Comparison of ENCODE assay signal across 21 mouse cellular contexts in genomic region chr3:46701649-46702048, GRCm38 (mm10).
DNase-seq lines count a peak whose midpoint lies in the region; ATAC-seq and TF ChIP-seq lines count a peak whose summit lies in the region.
"Had no signal": no experiment of that assay in that cellular context is flagged by ENCODE, and none has a peak within 500 bp of the region (broad histone marks: within the 10 kb centered on the region; RNA-seq: fewer than 3 reads in every experiment).

No protein-coding gene starts in this region.

- 4% methylated on average over 1 of the region's 1 CpGs for WGBS in heart, embryonic 13.5 days
- WGBS in heart, embryonic 10.5 days = 16% methylated on average over 1 of the region's 1 CpGs
- 41% methylated on average over 1 of the region's 1 CpGs for WGBS in kidney, adult 2 months

- H3K9me3 ChIP-seq in heart, embryonic 13.5 days = no peaks in the 10 kb centered on the region
- H3K9me3 ChIP-seq in heart, embryonic 10.5 days = no peaks in the 10 kb centered on the region
- H3K9me3 ChIP-seq: embryonic facial prominence, embryonic 15.5 days; G1E; limb, embryonic 15.5 days; megakaryocyte, embryonic 14.5 days had no signal

- H3K4me2 ChIP-seq in heart, embryonic 13.5 days = no peak overlapping the region
- H3K4me2 ChIP-seq: embryonic facial prominence, embryonic 15.5 days; limb, embryonic 15.5 days had no signal

- H3K9ac ChIP-seq in heart, embryonic 13.5 days = no peak overlapping the region
- H3K9ac ChIP-seq: embryonic facial prominence, embryonic 15.5 days; limb, embryonic 15.5 days; liver, postnatal 0 days had no signal

- H3K27ac ChIP-seq in heart, embryonic 13.5 days (replicated peaks) = peak overlapping the region; percentile 68; the same call in 1 of the 2 replicates
- no peak overlapping the region for H3K27ac ChIP-seq in heart, embryonic 10.5 days
- H3K27ac ChIP-seq in kidney, adult 2 months (ENCODE audit: insufficient read depth, low read depth, low read length) = no peak overlapping the region
- H3K27ac ChIP-seq: embryonic facial prominence, embryonic 15.5 days; hindbrain, postnatal 0 days; limb, embryonic 15.5 days; stomach, postnatal 0 days had no signal

- 0 out of 2 replicates have a peak, but pooled peaks have one; percentile 37 for ATAC-seq in heart, embryonic 13.5 days (ENCODE audit: extremely low read depth, insufficient number of reproducible peaks, low FRiP score, low TSS enrichment)
- ATAC-seq: forebrain, embryonic 16.5 days; hindbrain, postnatal 0 days; intestine, postnatal 0 days; liver, postnatal 0 days had no signal

- no peak overlapping the region for H3K4me3 ChIP-seq in heart, embryonic 13.5 days
- H3K4me3 ChIP-seq in heart, embryonic 10.5 days = no peak overlapping the region
- no peak overlapping the region for H3K4me3 ChIP-seq in kidney, adult 2 months (ENCODE audit: insufficient read depth, low read depth, low read length)
- H3K4me3 ChIP-seq: embryonic facial prominence, embryonic 15.5 days; limb, embryonic 15.5 days; megakaryocyte, embryonic 14.5 days had no signal

- TF ChIP-seq CTCF in kidney, adult 2 months (conservative IDR thresholded peaks at IDR 0.05; ENCODE audit: insufficient read depth, insufficient read length, low read depth, low read length) = no peak

- no peaks in the 10 kb centered on the region for H3K27me3 ChIP-seq in heart, embryonic 13.5 days (replicated peaks)
- no peaks in the 10 kb centered on the region for H3K27me3 ChIP-seq in heart, embryonic 10.5 days (ENCODE audit: insufficient read depth, poor library complexity, severe bottlenecking)
- no peaks in the 10 kb centered on the region for H3K27me3 ChIP-seq in kidney, adult 2 months (replicated peaks; ENCODE audit: control insufficient read depth, insufficient read depth, low read length)
- H3K27me3 ChIP-seq: embryonic facial prominence, embryonic 15.5 days; limb, embryonic 15.5 days; megakaryocyte, embryonic 14.5 days had no signal

- peaks cover 5% of the 10 kb centered on the region for H3K4me1 ChIP-seq in heart, embryonic 13.5 days
- no peaks in the 10 kb centered on the region for H3K4me1 ChIP-seq in heart, embryonic 10.5 days
- H3K4me1 ChIP-seq in kidney, adult 2 months (ENCODE audit: control insufficient read depth, insufficient read depth, low read length) = no peaks in the 10 kb centered on the region
- H3K4me1 ChIP-seq: embryonic facial prominence, embryonic 15.5 days; limb, embryonic 15.5 days; megakaryocyte, embryonic 14.5 days had no signal

- H3K36me3 ChIP-seq in heart, embryonic 13.5 days = no peaks in the 10 kb centered on the region
- H3K36me3 ChIP-seq in heart, embryonic 10.5 days = no peaks in the 10 kb centered on the region
- no peaks in the 10 kb centered on the region for H3K36me3 ChIP-seq in kidney, adult 2 months (ENCODE audit: control insufficient read depth, insufficient read depth, low read length)
- H3K36me3 ChIP-seq: embryonic facial prominence, embryonic 15.5 days; G1E; limb, embryonic 15.5 days had no signal

- peak; percentile 10 for DNase-seq in adrenal gland, postnatal 10 days
- DNase-seq in adrenal gland, adult 18-20 months (ENCODE audit: low spot score in 2 of 2) = no peak
- no peak for DNase-seq in heart, embryonic 10.5 days (ENCODE audit: low spot score)
- DNase-seq in retina, postnatal 1 day = peak; percentile 9
- no peak for DNase-seq in retina, embryonic 14.5 days (ENCODE audit: low spot score)
- no peak for DNase-seq in kidney, adult 2 months
- DNase-seq in urinary bladder, postnatal 4 days (ENCODE audit: low spot score in 2 of 2) = no peak
- DNase-seq: cerebellum, adult 8-10 months; gastrocnemius, postnatal 36 days; liver, postnatal 0 days; lung, postnatal 14 days; right cerebral cortex, adult 18-20 months had no signal

- no peak for TF ChIP-seq POLR2A in kidney, adult 2 months (IDR thresholded peaks at IDR 0.05; ENCODE audit: low read depth, low read length)

Comparison
In these comparisons a context has a peak if more than half of its experiments do, and no peak if none do; other contexts are left out.
1. DNase-seq: peak in adrenal gland, postnatal 10 days (single experiment) and retina, postnatal 1 day (single experiment); none in adrenal gland, adult 18-20 months (0 of 2), heart, embryonic 10.5 days (single experiment), retina, embryonic 14.5 days (single experiment), kidney, adult 2 months (single experiment) and urinary bladder, postnatal 4 days (0 of 2).